Mouse (Mus musculus): ENCODE measurements around the gene Tfap2a. TPM values are rescaled to one million over a fixed set of nuclear protein-coding genes. Genes with fewer than 3 reads are reported as not detected.

The Tfap2a gene
- total RNA-seq (2014; fragmentation: Nextera tagmentation) (6.8 and 11.0 TPM in 2 replicates), total RNA-seq (2017) (0.46 and 0.87 TPM in 2 replicates), polyA plus RNA-seq (2012) (12.3 and 16.1 TPM in 2 replicates)

DNA sequence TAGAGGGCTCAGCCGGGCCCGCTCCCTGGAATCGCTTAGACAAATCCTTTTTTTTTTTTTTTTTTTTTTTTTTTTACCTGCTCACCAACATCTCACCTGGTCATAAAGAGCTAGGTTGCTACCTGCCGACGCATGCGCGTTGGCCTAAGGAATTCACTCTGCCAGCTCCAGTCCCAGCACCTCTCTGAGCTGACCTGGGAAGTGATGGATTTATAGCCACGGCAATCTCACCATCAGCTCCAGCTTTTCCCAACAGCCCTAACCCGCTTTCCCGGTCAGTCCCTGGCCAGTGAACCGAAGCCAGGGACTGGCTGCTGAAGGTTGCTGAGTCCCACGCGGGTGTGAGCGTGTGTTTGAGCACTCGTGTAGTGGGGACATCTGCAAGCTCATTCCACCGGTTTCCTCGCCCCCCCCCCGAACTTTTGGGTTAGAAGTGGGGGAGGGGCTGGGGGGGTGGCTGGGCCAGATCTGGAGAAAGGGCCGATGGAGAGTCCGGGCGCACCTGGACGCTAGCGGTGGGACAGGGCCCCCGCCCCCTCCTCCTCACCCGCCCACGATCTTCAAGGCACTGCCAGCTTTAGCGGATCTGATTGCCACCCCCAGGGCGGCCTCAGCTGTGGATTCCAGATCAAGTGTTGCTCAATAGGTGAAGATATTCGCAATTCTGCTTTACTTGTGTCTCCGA, at the start of gene Tfap2a:
Gene Tfap2a, minus strand, starts transcription at position 181 of the 685 bp plus-strand sequence.
- no peak for TF ChIP-seq GATA1 (IDR thresholded peaks at IDR 0.05; ENCODE audit: borderline replicate concordance, low read length)
- no peak for TF ChIP-seq CTCF (IDR thresholded peaks at IDR 0.05; ENCODE audit: low read depth, low read length)
- TF ChIP-seq GATA2 (IDR thresholded peaks at IDR 0.05; ENCODE audit: borderline replicate concordance, low read depth, low read length) = no peak
- no peak for TF ChIP-seq TAL1 (conservative IDR thresholded peaks at IDR 0.05; ENCODE audit: low read depth, low read length)
- TF ChIP-seq POLR2AphosphoS5 (IDR thresholded peaks at IDR 0.05; ENCODE audit: insufficient replicate concordance, low read depth, low read length) = no peak
- H3K36me3 ChIP-seq (replicated peaks) = no peaks in the 10 kb centered on the region
- peaks cover 12% of the 10 kb centered on the region for H3K9me3 ChIP-seq (replicated peaks)
- ATAC-seq (ENCODE audit: extremely low read depth, insufficient number of reproducible peaks, low FRiP score, poor library complexity, severe bottlenecking) (no peak), DNase-seq (ENCODE audit: low spot score) (no peak)
- 0 out of 2 replicates have a peak, but pooled peaks cover 2% of the 10 kb centered on the region for H3K4me1 ChIP-seq (ENCODE audit: insufficient read depth, low read depth, low read length)
- no peak within 1 kb of the TSS for H3K4me3 ChIP-seq (ENCODE audit: low read depth, low read length)
- H3K27me3 ChIP-seq (ENCODE audit: insufficient read depth, low read length) = peaks cover 53% of the 10 kb centered on the region

DNA sequence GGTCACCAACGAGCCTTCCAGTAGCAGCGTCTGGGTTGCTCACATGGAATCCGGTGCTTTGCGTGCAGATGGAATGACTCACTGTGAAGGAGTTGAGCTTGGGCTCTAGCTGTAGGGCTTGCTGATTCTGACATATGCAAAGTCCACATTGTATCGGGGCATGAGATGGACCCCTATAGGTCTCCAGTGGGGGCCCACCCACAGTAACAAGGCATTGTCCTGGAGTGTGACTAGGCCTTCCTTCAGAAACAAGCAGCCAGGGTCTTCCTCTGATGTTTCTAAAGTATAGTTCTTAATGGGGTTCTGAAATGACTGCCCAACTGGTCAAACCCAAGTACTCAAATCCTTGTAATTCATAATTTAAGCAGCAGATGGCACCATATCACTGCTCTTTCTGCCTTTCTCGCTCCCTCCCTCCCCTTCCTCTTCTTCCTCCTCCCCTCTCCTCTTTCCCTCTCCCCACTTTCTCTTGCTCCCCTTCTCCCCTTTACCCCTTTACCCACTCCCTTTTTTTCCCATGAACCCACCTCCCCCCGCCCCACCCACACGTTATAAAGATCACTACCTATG, 46.1 kb upstream of the Tfap2a start:
- ATAC-seq (ENCODE audit: extremely low read depth, insufficient number of reproducible peaks, low FRiP score, poor library complexity, severe bottlenecking) (no peak), DNase-seq (ENCODE audit: low spot score) (no peak)
- H3K27me3 ChIP-seq (ENCODE audit: insufficient read depth, low read length) = no peaks in the 10 kb centered on the region
- no peaks in the 10 kb centered on the region for H3K36me3 ChIP-seq (replicated peaks)
- TF ChIP-seq POLR2AphosphoS5 (IDR thresholded peaks at IDR 0.05; ENCODE audit: insufficient replicate concordance, low read depth, low read length) = no peak
- no peak for TF ChIP-seq GATA1 (IDR thresholded peaks at IDR 0.05; ENCODE audit: borderline replicate concordance, low read length)
- TF ChIP-seq TAL1 (conservative IDR thresholded peaks at IDR 0.05; ENCODE audit: low read depth, low read length) = no peak
- no peak for TF ChIP-seq GATA2 (IDR thresholded peaks at IDR 0.05; ENCODE audit: borderline replicate concordance, low read depth, low read length)
- TF ChIP-seq CTCF (IDR thresholded peaks at IDR 0.05; ENCODE audit: low read depth, low read length) = 0 out of 2 replicates have a peak, but pooled peaks have one; percentile 20
- H3K9me3 ChIP-seq (replicated peaks) = no peaks in the 10 kb centered on the region
- H3K4me1 ChIP-seq (ENCODE audit: insufficient read depth, low read depth, low read length) = no peaks in the 10 kb centered on the region
- no peak overlapping the region for H3K4me3 ChIP-seq (ENCODE audit: low read depth, low read length)

DNA sequence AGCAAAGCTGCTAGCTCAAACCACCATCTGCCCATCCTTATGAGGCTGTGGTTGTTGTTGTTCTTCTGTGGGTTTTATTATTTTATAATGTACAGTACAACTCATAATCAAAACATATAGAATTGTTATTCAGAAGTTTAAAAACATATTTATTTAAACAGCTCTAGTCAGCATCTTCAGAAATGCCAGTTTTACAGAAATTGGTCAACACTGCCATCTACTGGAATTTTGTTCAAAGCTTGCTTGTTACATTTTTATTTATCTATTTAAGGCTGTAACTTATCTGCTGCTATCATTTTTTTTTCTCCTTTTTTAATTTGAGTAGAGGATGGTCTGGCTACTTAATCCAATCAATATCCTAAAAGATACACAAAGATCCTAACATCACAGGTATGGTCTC, 19.8 kb upstream of the Tfap2a start:
- DNase-seq (ENCODE audit: low spot score) (no peak), ATAC-seq (ENCODE audit: extremely low read depth, insufficient number of reproducible peaks, low FRiP score, poor library complexity, severe bottlenecking) (no peak)
- Histone ChIP-seq H3K36me3 (replicated peaks) (no peaks in the 10 kb centered on the region), H3K9me3 (replicated peaks) (no peaks in the 10 kb centered on the region), H3K4me3 (ENCODE audit: low read depth, low read length) (no peak overlapping the region), H3K27me3 (ENCODE audit: insufficient read depth, low read length) (no peaks in the 10 kb centered on the region), H3K4me1 (ENCODE audit: insufficient read depth, low read depth, low read length) (no peaks in the 10 kb centered on the region)
- TF ChIP-seq CTCF (IDR thresholded peaks at IDR 0.05; ENCODE audit: low read depth, low read length) (no peak), GATA2 (IDR thresholded peaks at IDR 0.05; ENCODE audit: borderline replicate concordance, low read depth, low read length) (no peak), TAL1 (conservative IDR thresholded peaks at IDR 0.05; ENCODE audit: low read depth, low read length) (no peak), POLR2AphosphoS5 (IDR thresholded peaks at IDR 0.05; ENCODE audit: insufficient replicate concordance, low read depth, low read length) (no peak), GATA1 (IDR thresholded peaks at IDR 0.05; ENCODE audit: borderline replicate concordance, low read length) (no peak)

DNA sequence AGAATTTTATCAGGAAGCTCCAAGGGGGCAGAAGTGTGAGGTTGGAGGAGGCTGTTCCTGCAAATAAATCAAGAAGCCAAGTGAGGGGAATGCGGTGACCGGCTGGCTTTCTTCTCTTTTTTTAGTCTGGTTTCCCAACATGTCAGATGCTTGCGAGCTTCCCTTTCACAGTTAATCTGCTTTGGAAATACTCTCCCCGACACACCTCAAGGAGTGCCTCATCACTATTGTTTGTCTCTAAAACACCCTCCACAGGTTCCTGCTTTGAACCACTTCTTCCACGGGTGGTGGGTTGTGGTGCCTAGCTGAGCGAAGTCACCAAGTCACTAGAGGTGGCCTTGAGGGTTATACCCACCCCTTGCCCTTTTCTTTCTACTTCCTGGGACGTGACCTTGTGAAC, 18.2 kb upstream of the Tfap2a start:
- DNase-seq (ENCODE audit: low spot score) (no peak), ATAC-seq (ENCODE audit: extremely low read depth, insufficient number of reproducible peaks, low FRiP score, poor library complexity, severe bottlenecking) (no peak)
- Histone ChIP-seq H3K4me1 (ENCODE audit: insufficient read depth, low read depth, low read length) (no peaks in the 10 kb centered on the region), H3K9me3 (replicated peaks) (no peaks in the 10 kb centered on the region), H3K36me3 (replicated peaks) (no peaks in the 10 kb centered on the region), H3K27me3 (ENCODE audit: insufficient read depth, low read length) (no peaks in the 10 kb centered on the region), H3K4me3 (ENCODE audit: low read depth, low read length) (no peak overlapping the region)
- TF ChIP-seq GATA2 (IDR thresholded peaks at IDR 0.05; ENCODE audit: borderline replicate concordance, low read depth, low read length) (no peak), POLR2AphosphoS5 (IDR thresholded peaks at IDR 0.05; ENCODE audit: insufficient replicate concordance, low read depth, low read length) (no peak), TAL1 (conservative IDR thresholded peaks at IDR 0.05; ENCODE audit: low read depth, low read length) (no peak), GATA1 (IDR thresholded peaks at IDR 0.05; ENCODE audit: borderline replicate concordance, low read length) (no peak), CTCF (IDR thresholded peaks at IDR 0.05; ENCODE audit: low read depth, low read length) (no peak)

DNA sequence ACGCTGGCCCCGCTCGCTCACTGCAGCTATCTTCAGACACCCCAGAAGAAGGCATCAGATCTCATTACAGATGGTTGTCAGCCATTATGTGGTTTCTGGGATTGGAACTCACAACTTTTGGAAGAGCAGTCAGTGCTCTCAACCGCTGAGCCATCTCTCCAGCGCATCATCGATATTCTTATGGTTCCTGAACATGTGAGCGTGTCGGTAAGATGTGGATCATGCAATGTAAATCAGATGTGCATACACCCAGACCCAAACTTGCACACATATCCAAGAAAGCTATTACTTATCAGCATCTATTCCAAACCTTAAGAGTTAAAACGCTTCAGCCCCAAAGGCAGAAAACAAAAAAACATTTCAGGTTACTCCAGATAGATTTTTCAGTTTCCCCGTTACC, 15.9 kb upstream of the Tfap2a start:
- no peaks in the 10 kb centered on the region for H3K4me1 ChIP-seq (ENCODE audit: insufficient read depth, low read depth, low read length)
- no peak overlapping the region for H3K4me3 ChIP-seq (ENCODE audit: low read depth, low read length)
- ATAC-seq (ENCODE audit: extremely low read depth, insufficient number of reproducible peaks, low FRiP score, poor library complexity, severe bottlenecking) = no peak
- no peaks in the 10 kb centered on the region for H3K27me3 ChIP-seq (ENCODE audit: insufficient read depth, low read length)
- DNase-seq (ENCODE audit: low spot score) = no peak
- TF ChIP-seq POLR2AphosphoS5 (IDR thresholded peaks at IDR 0.05; ENCODE audit: insufficient replicate concordance, low read depth, low read length) (no peak), GATA1 (IDR thresholded peaks at IDR 0.05; ENCODE audit: borderline replicate concordance, low read length) (no peak), CTCF (IDR thresholded peaks at IDR 0.05; ENCODE audit: low read depth, low read length) (no peak), TAL1 (conservative IDR thresholded peaks at IDR 0.05; ENCODE audit: low read depth, low read length) (no peak), GATA2 (IDR thresholded peaks at IDR 0.05; ENCODE audit: borderline replicate concordance, low read depth, low read length) (no peak)
- H3K36me3 ChIP-seq (replicated peaks) = no peaks in the 10 kb centered on the region
- no peaks in the 10 kb centered on the region for H3K9me3 ChIP-seq (replicated peaks)

DNA sequence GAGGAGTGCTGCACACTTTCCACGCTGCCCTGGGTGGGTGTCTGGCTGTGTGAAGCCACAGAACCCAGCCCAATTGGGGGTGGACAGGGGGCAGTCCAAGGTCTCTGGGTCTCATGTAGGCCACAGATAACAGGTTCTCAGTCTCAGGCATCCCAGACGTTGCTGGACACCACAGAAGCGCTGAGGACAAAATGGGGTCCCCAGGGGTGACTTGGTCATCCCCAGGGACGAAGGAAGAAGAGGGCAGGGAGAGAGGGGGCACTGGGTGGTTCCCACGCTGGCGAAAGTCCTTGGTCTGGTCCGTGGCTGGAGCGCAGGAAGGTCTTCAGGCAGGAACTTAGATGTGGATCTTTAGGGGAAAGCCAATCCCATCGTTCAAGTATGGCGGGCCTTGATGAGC, 13.7 kb upstream of the Tfap2a start:
- no peaks in the 10 kb centered on the region for H3K9me3 ChIP-seq (replicated peaks)
- no peaks in the 10 kb centered on the region for H3K36me3 ChIP-seq (replicated peaks)
- no peak for DNase-seq (ENCODE audit: low spot score)
- no peak overlapping the region for H3K4me3 ChIP-seq (ENCODE audit: low read depth, low read length)
- no peaks in the 10 kb centered on the region for H3K27me3 ChIP-seq (ENCODE audit: insufficient read depth, low read length)
- H3K4me1 ChIP-seq (ENCODE audit: insufficient read depth, low read depth, low read length) = no peaks in the 10 kb centered on the region
- TF ChIP-seq GATA2 (IDR thresholded peaks at IDR 0.05; ENCODE audit: borderline replicate concordance, low read depth, low read length) (no peak), POLR2AphosphoS5 (IDR thresholded peaks at IDR 0.05; ENCODE audit: insufficient replicate concordance, low read depth, low read length) (no peak)
- ATAC-seq (ENCODE audit: extremely low read depth, insufficient number of reproducible peaks, low FRiP score, poor library complexity, severe bottlenecking) = no peak
